Mouse (Mus musculus) stomach, postnatal 0 days (tissue): Measurements from ENCODE around the gene Il18r1.

ENCODE experiments used
- CTCF ChIP-seq: IDR thresholded peaks from 2 replicates; pipeline ENCODE4 v1.5.1; 2016; ENCODE audit warnings: antibody characterized with exemption, low read depth, mild to moderate bottlenecking, moderate library complexity
- EP300 ChIP-seq: optimal IDR thresholded peaks from 2 replicates; pipeline ENCODE3; 2016; ENCODE audit warnings: antibody characterized with exemption

DNA sequence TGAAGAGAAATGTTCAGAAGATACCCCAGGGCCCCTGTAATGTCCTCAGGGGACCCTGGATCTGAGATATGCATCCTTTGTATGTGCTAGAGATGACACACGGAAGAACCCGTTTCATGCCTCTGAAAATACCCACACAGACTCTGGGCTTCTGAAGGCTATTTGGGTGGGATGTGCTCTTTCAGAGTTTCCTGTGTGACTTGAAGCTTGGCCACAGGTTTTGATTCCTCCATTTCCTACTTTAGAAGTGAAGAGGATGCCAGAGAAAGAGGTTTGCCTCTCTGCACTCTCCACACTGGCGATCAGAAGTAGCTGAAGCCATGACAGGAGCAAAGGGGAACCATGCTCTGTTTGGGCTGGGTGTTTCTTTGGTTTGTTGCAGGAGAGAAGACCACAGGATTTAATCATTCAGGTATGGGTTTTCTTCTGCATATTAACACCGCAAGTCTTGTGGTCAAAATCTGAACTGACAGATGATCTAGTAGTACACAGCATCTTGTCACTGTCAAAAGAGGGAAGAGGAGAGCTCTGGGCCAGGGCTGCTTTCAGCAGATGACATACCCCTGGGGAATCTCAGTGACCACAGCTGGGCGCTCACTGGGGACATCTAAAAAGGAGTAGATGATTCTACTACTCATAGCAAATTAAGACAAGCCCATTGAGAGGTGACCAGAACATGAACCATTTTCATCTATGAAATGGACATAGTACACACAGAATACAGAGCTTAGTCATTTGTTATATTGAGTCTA is 58.8 kb downstream of the Il18r1 start:
- TF ChIP-seq CTCF (no peak), EP300 (no peak)
